Mouse (Mus musculus) CH12.LX (cell line): ENCODE results near the gene Pfpl. TPM values are rescaled to one million over a fixed set of nuclear protein-coding genes. Genes with fewer than 3 reads are reported as not detected.

Experiments
- DNase-seq: peaks from one replicate; pipeline ENCODE4 v3.0.0-alpha.2; 2013; ENCODE audit errors: extremely low read depth
- H3K27ac ChIP-seq: 2 replicates; pipeline ENCODE4 v1.5.1; 2012; ENCODE audit warnings: low read depth, mild to moderate bottlenecking, control low read depth, moderate library complexity; ENCODE audit not compliant: insufficient read depth
- H3K27me3 ChIP-seq: replicated peaks from 2 replicates; pipeline ENCODE3; 2012; ENCODE audit warnings: inconsistent platforms
- H3K36me3 ChIP-seq, 2 experiments: replicated peaks in 1 of 2; 2 replicates each; pipeline versions ENCODE3 to v1.6.1; 2012; ENCODE audit warnings: inconsistent platforms in 1 of 2, low read length in 1 of 2, mild to moderate bottlenecking in 1 of 2, mixed read lengths in 1 of 2, moderate library complexity in 1 of 2; ENCODE audit not compliant: control insufficient read depth in 1 of 2, insufficient read depth in 1 of 2
- H3K4me1 ChIP-seq, 2 experiments: 2 replicates each; pipeline ENCODE4 v1.6.1; 2012; ENCODE audit warnings: inconsistent platforms in 1 of 2, moderate library complexity in 1 of 2; ENCODE audit not compliant: insufficient read depth in 2 of 2, control insufficient read depth in 1 of 2
- H3K4me2 ChIP-seq: 2 replicates; pipeline ENCODE4 v1.6.1; 2012; ENCODE audit warnings: low read depth, mild to moderate bottlenecking, control low read depth; ENCODE audit not compliant: poor library complexity, insufficient read depth, severe bottlenecking
- H3K4me3 ChIP-seq, 3 experiments: fragments of 150-350 bp in 1 of 3; sonication (generic) in 1 of 3; replicated peaks in 1 of 3; 2 replicates each; pipeline versions ENCODE3 to v1.5.1; 2011 to 2012; ENCODE audit warnings: low read depth in 2 of 3, low read length in 2 of 3, mild to moderate bottlenecking in 2 of 3, moderate library complexity in 2 of 3, control low read depth in 1 of 3, improper control_type of control experiment in 1 of 3, inconsistent platforms in 1 of 3, mixed read lengths in 1 of 3; ENCODE audit not compliant: poor library complexity in 1 of 3
- H3K79me2 ChIP-seq: replicated peaks from 2 replicates; pipeline ENCODE4 v1.6.1; 2012; ENCODE audit warnings: mild to moderate bottlenecking, moderate library complexity; ENCODE audit not compliant: control insufficient read depth, poor library complexity, insufficient read depth, severe bottlenecking; ENCODE audit errors: extremely low read depth
- H3K9ac ChIP-seq: 2 replicates; pipeline ENCODE4 v1.6.1; 2012; ENCODE audit warnings: low read depth, mild to moderate bottlenecking, control low read depth, moderate library complexity; ENCODE audit not compliant: insufficient read depth
- H3K9me3 ChIP-seq: replicated peaks from 2 replicates; pipeline ENCODE3; 2012; ENCODE audit warnings: low read length, inconsistent platforms, mixed read lengths
- BHLHE40 ChIP-seq: IDR thresholded peaks from 2 replicates; pipeline ENCODE4 v1.6.1; 2011; ENCODE audit warnings: mild to moderate bottlenecking, low read depth, low read length, improper control_type of control experiment
- CHD1 ChIP-seq: IDR thresholded peaks from 2 replicates; pipeline ENCODE4 v1.6.1; 2012; ENCODE audit warnings: low read depth, low read length, improper control_type of control experiment, inconsistent platforms
- CHD2 ChIP-seq: IDR thresholded peaks from 2 replicates; pipeline ENCODE4 v1.6.1; 2011; ENCODE audit warnings: low read length, improper control_type of control experiment
- CTCF ChIP-seq, 2 experiments: IDR thresholded peaks in 1 of 2; conservative IDR thresholded peaks in 1 of 2; 2 replicates each; pipeline ENCODE4 v1.5.1; 2011 to 2012; ENCODE audit warnings: low read depth in 2 of 2, low read length in 2 of 2, improper control_type of control experiment in 1 of 2, inconsistent platforms in 1 of 2, mild to moderate bottlenecking in 1 of 2, moderate library complexity in 1 of 2
- E2F4 ChIP-seq: IDR thresholded peaks from 2 replicates; pipeline ENCODE4 v1.6.1; 2011; ENCODE audit warnings: low read depth, low read length, improper control_type of control experiment; ENCODE audit not compliant: insufficient replicate concordance
- ELF1 ChIP-seq: IDR thresholded peaks from 2 replicates; pipeline ENCODE4 v1.6.1; 2014; ENCODE audit warnings: low read depth, mild to moderate bottlenecking, inconsistent platforms, low read length, improper control_type of control experiment
- EP300 ChIP-seq: IDR thresholded peaks from 2 replicates; pipeline ENCODE4 v1.6.1; 2011; ENCODE audit warnings: low read length, improper control_type of control experiment
- ETS1 ChIP-seq: conservative IDR thresholded peaks from 2 replicates; pipeline ENCODE4 v1.6.1; 2012; ENCODE audit warnings: low read depth, mild to moderate bottlenecking, inconsistent platforms, low read length, improper control_type of control experiment, moderate library complexity
- GABPA ChIP-seq: IDR thresholded peaks from 2 replicates; pipeline ENCODE4 v1.6.1; 2012; ENCODE audit warnings: low read depth, low read length, improper control_type of control experiment, inconsistent platforms; ENCODE audit not compliant: insufficient replicate concordance
- HCFC1 ChIP-seq: IDR thresholded peaks from 2 replicates; pipeline ENCODE4 v1.6.1; 2012; ENCODE audit warnings: low read depth, mild to moderate bottlenecking, inconsistent platforms, low read length, improper control_type of control experiment
- IRF4 ChIP-seq: IDR thresholded peaks from 2 replicates; pipeline ENCODE4 v1.6.1; 2014; ENCODE audit warnings: low read depth, mild to moderate bottlenecking, inconsistent platforms, low read length, improper control_type of control experiment
- JUN ChIP-seq: IDR thresholded peaks from 2 replicates; pipeline ENCODE4 v1.6.1; 2011; ENCODE audit warnings: low read depth, mild to moderate bottlenecking, low read length, improper control_type of control experiment, moderate library complexity; ENCODE audit not compliant: insufficient read depth
- JUND ChIP-seq: conservative IDR thresholded peaks from 2 replicates; pipeline ENCODE4 v1.6.1; 2011; ENCODE audit warnings: low read depth, low read length, improper control_type of control experiment
- KAT2A ChIP-seq: IDR thresholded peaks from 2 replicates; pipeline ENCODE4 v1.6.1; 2012; ENCODE audit warnings: low read length, improper control_type of control experiment, inconsistent platforms; ENCODE audit not compliant: insufficient replicate concordance
- MAFK ChIP-seq: IDR thresholded peaks from 2 replicates; pipeline ENCODE4 v1.6.1; 2011; ENCODE audit warnings: low read length, improper control_type of control experiment; ENCODE audit not compliant: insufficient replicate concordance
- MAX ChIP-seq: IDR thresholded peaks from 2 replicates; pipeline ENCODE4 v1.6.1; 2011; ENCODE audit warnings: low read length, improper control_type of control experiment
- MAZ ChIP-seq: IDR thresholded peaks from 2 replicates; pipeline ENCODE4 v1.6.1; 2012; ENCODE audit warnings: low read depth, mild to moderate bottlenecking, inconsistent platforms, low read length, improper control_type of control experiment, moderate library complexity
- MEF2A ChIP-seq: IDR thresholded peaks from 2 replicates; pipeline ENCODE4 v1.6.1; 2014; ENCODE audit warnings: low read depth, mild to moderate bottlenecking, inconsistent platforms, low read length, improper control_type of control experiment, borderline replicate concordance
- MXI1 ChIP-seq: IDR thresholded peaks from 2 replicates; pipeline ENCODE4 v1.6.1; 2011; ENCODE audit warnings: mild to moderate bottlenecking, low read depth, low read length, improper control_type of control experiment
- MYC ChIP-seq: IDR thresholded peaks from 2 replicates; pipeline ENCODE4 v1.6.1; 2011; ENCODE audit warnings: low read depth, mild to moderate bottlenecking, improper control_type of control experiment, low read length
- NELFE ChIP-seq: IDR thresholded peaks from 2 replicates; pipeline ENCODE4 v1.6.1; 2011; ENCODE audit warnings: low read depth, low read length, improper control_type of control experiment
- NRF1 ChIP-seq: IDR thresholded peaks from 2 replicates; pipeline ENCODE4 v1.6.1; 2014; ENCODE audit warnings: low read depth, mild to moderate bottlenecking, inconsistent platforms, low read length, improper control_type of control experiment, moderate library complexity
- PAX5 ChIP-seq: IDR thresholded peaks from 2 replicates; pipeline ENCODE4 v1.6.1; 2012; ENCODE audit warnings: low read length, inconsistent platforms, mixed read lengths
- POLR2A ChIP-seq: IDR thresholded peaks from 2 replicates; pipeline ENCODE4 v1.6.1; 2011; ENCODE audit warnings: low read depth, mild to moderate bottlenecking, improper control_type of control experiment, low read length
- POLR2AphosphoS2 ChIP-seq: IDR thresholded peaks from 2 replicates; pipeline ENCODE4 v1.6.1; 2011; ENCODE audit warnings: low read depth, low read length, improper control_type of control experiment
- RAD21 ChIP-seq: IDR thresholded peaks from 2 replicates; pipeline ENCODE4 v1.6.1; 2011; ENCODE audit warnings: low read depth, mild to moderate bottlenecking, low read length, improper control_type of control experiment, moderate library complexity
- RCOR1 ChIP-seq: conservative IDR thresholded peaks from 2 replicates; pipeline ENCODE4 v1.6.1; 2012; ENCODE audit warnings: low read depth, mild to moderate bottlenecking, inconsistent platforms, low read length, improper control_type of control experiment
- SIN3A ChIP-seq: IDR thresholded peaks from 2 replicates; pipeline ENCODE4 v1.6.1; 2012; ENCODE audit warnings: low read length, improper control_type of control experiment, inconsistent platforms
- SMC3 ChIP-seq: IDR thresholded peaks from 2 replicates; pipeline ENCODE4 v1.6.1; 2011; ENCODE audit warnings: low read depth, low read length, improper control_type of control experiment
- TBP ChIP-seq: conservative IDR thresholded peaks from 2 replicates; pipeline ENCODE4 v1.6.1; 2011; ENCODE audit warnings: low read depth, low read length, improper control_type of control experiment
- TCF12 ChIP-seq: IDR thresholded peaks from 2 replicates; pipeline ENCODE4 v1.6.1; 2014; ENCODE audit warnings: low read depth, mild to moderate bottlenecking, inconsistent platforms, low read length, improper control_type of control experiment
- UBTF ChIP-seq: IDR thresholded peaks from 2 replicates; pipeline ENCODE4 v1.6.1; 2012; ENCODE audit warnings: low read depth, mild to moderate bottlenecking, inconsistent platforms, low read length, improper control_type of control experiment, moderate library complexity
- USF1 ChIP-seq: IDR thresholded peaks from 2 replicates; pipeline ENCODE4 v1.6.1; 2014; ENCODE audit warnings: low read depth, mild to moderate bottlenecking, inconsistent platforms, low read length, improper control_type of control experiment
- USF2 ChIP-seq: conservative IDR thresholded peaks from 2 replicates; pipeline ENCODE4 v1.6.1; 2011; ENCODE audit warnings: low read depth, low read length, improper control_type of control experiment
- ZC3H11A ChIP-seq: IDR thresholded peaks from 2 replicates; pipeline ENCODE4 v1.6.1; 2012; ENCODE audit warnings: low read depth, mild to moderate bottlenecking, inconsistent platforms, low read length, improper control_type of control experiment
- ZKSCAN1 ChIP-seq: IDR thresholded peaks from 2 replicates; pipeline ENCODE4 v1.6.1; 2012; ENCODE audit warnings: low read depth, inconsistent platforms, low read length, improper control_type of control experiment, borderline replicate concordance
- ZMIZ1 ChIP-seq: IDR thresholded peaks from 2 replicates; pipeline ENCODE4 v1.6.1; 2012; ENCODE audit warnings: low read depth, mild to moderate bottlenecking, inconsistent platforms, low read length, improper control_type of control experiment
- ZNF384 ChIP-seq: IDR thresholded peaks from 2 replicates; pipeline ENCODE4 v1.6.1; 2012; ENCODE audit warnings: low read depth, low read length, improper control_type of control experiment, inconsistent platforms
- dilution Hi-C: fragments of 300-500 bp; cut with MboI; formaldehyde crosslinking; loops from 2 replicates; pipeline ENCODE4 v1.14.3; 2020; ENCODE audit warnings: low sequenced_read_pairs; ENCODE audit not compliant: extremely low pct_unique_long_range_greater_than_20kb, extremely low pct_ligation_motif_present
- in situ Hi-C: fragments of 300-500 bp; cut with MboI; formaldehyde crosslinking; loops from 3 replicates; pipeline ENCODE4 v1.14.3; 2019; ENCODE audit warnings: low sequenced_read_pairs, low pct_ligation_motif_present, low pct_unique_long_range_greater_than_20kb, mixed read lengths
- polyA plus RNA-seq: library from polyadenylated mRNA; unstranded; fragments of >175 nt; gene quantifications from 2 replicates; pipeline ENCODE4 v1.2.1, GENCODE M21; 2012; ENCODE audit warnings: low read depth; ENCODE audit not compliant: insufficient read length
- total RNA-seq, 2 experiments: library from RNA; depleted of rRNA; stranded (reverse); fragments of 300-350 nt in 1 of 2; fragments of >200 nt in 1 of 2; gene quantifications; 2 replicates each; pipeline ENCODE4 v1.2.3; 2012 to 2014

The Pfpl gene
- total and polyA plus RNA-seq, 3 experiments: not detected

- no peak overlapping the region for H3K4me3 ChIP-seq
- H3K36me3 ChIP-seq: peaks cover 22 to 76% of the 10 kb centered on the region in 2 experiments
- no peaks in the 10 kb centered on the region for H3K27me3 ChIP-seq
- peak overlapping the region; percentile 25; the same call in 1 of the 2 replicates for H3K9ac ChIP-seq
- H3K4me2 ChIP-seq: peak overlapping the region; percentile 61; the same call in 1 of the 2 replicates
- in situ Hi-C loops (no loop called here), dilution Hi-C loops (no loop called here)
- H3K79me2 ChIP-seq: no peaks in the 10 kb centered on the region
- H3K9me3 ChIP-seq: no peaks in the 10 kb centered on the region
- peak; percentile 81 for DNase-seq
- TF ChIP-seq POLR2A (no peak), USF2 (no peak), MEF2A (peak; percentile 69; the same call in 1 of the 2 replicates), POLR2AphosphoS2 (no peak), ZNF384 (no peak), KAT2A (no peak), UBTF (no peak), NELFE (no peak), PAX5 (no peak), GABPA (no peak), SIN3A (peak; percentile 66; the same call in 1 of the 2 replicates), JUND (peak; percentile 90), TCF12 (peak; percentile 82), USF1 (no peak), JUN (peak; percentile 90), ZC3H11A (no peak), HCFC1 (no peak), ZKSCAN1 (no peak), MXI1 (peak; percentile 9; the same call in 1 of the 2 replicates), RCOR1 (0 out of 2 replicates have a peak, but pooled peaks have one; percentile 82), EP300 (peak; percentile 98), SMC3 (no peak; the same call in 1 of the 2 replicates), MAZ (no peak), NRF1 (no peak), MYC (peak; percentile 45), E2F4 (no peak), CHD1 (peak; percentile 39; the same call in 1 of the 2 replicates), BHLHE40 (peak; percentile 77), IRF4 (peak; percentile 96), TBP (no peak), ELF1 (0 out of 2 replicates have a peak, but pooled peaks have one; percentile 10), ZMIZ1 (no peak), CHD2 (peak; percentile 72), MAX (0 out of 2 replicates have a peak, but pooled peaks have one; percentile 44), ETS1 (peak; percentile 64; the same call in 1 of the 2 replicates), MAFK (peak; percentile 71), CTCF (conservative IDR thresholded peaks at IDR 0.05 in 1 of 2, IDR thresholded peaks at IDR 0.05 in 1 of 2; ENCODE audit: low read depth in 2 of 2, low read length in 2 of 2) (no peak), RAD21 (no peak)
- peak overlapping the region; percentile 80 for H3K27ac ChIP-seq
- peaks cover 39 to 98% of the 10 kb centered on the region in 2 experiments for H3K4me1 ChIP-seq
Measured at GRCm38 (mm10) chr19:12471866-12472265, 44.2 kb downstream of the Pfpl start.
